Mouse (Mus musculus) natural killer cell, adult 2 months (primary cell): ENCODE data around the gene Metrn.

Experiments used
- DNase-seq, 2 experiments: peaks; one replicate each; pipeline ENCODE4 v3.0.0; 2022; ENCODE audit warnings: low spot score in 2 of 2

Gene Metrn

GRCm38 (mm10) chr17:25796951-25797369, at the start of gene Metrn:
Metrn (minus strand) TSS chr17:25797136.
- DNase-seq, result peak; percentile 69 to 75

GRCm38 (mm10) chr17:25844396-25844901, 47.5 kb upstream of the Metrn start, which contains the start of gene Rhot2:
Rhot2 (minus strand) TSS chr17:25844851.
- DNase-seq, result peak; percentile 90 to 92

- DNase-seq, result no peak
Measured at GRCm38 (mm10) chr17:25843636-25844395, 46.9 kb upstream of the Metrn start.

GRCm38 (mm10) chr17:25843122-25843521, 46.2 kb upstream of the Metrn start:
- DNase-seq, result no peak

GRCm38 (mm10) chr17:25842509-25842908, 45.6 kb upstream of the Metrn start:
- no peak for DNase-seq

GRCm38 (mm10) chr17:25841117-25841880, 44.4 kb upstream of the Metrn start, which contains the start of gene Gm20683:
Gm20683 (minus strand) TSS chr17:25841763.
- no peak for DNase-seq

- DNase-seq, result no peak
Measured at GRCm38 (mm10) chr17:25840519-25840918, 43.6 kb upstream of the Metrn start.

GRCm38 (mm10) chr17:25839455-25840235, 42.7 kb upstream of the Metrn start:
- DNase-seq, result no peak

GRCm38 (mm10) chr17:25838904-25839303, 42.0 kb upstream of the Metrn start:
- no peak for DNase-seq

GRCm38 (mm10) chr17:25837533-25837932, 40.6 kb upstream of the Metrn start:
- peak; percentile 38 to 60 for DNase-seq

- peak; percentile 42 to 45 for DNase-seq
Measured at GRCm38 (mm10) chr17:25837076-25837410, 40.1 kb upstream of the Metrn start, which contains the start of gene Rhbdl1. Rhbdl1 (minus strand) TSS chr17:25837295.

- no peak for DNase-seq
Measured at GRCm38 (mm10) chr17:25836397-25837075, 39.6 kb upstream of the Metrn start.

GRCm38 (mm10) chr17:25835816-25836215, 38.9 kb upstream of the Metrn start:
- no peak for DNase-seq

- DNase-seq, result no peak
Measured at GRCm38 (mm10) chr17:25835301-25835700, 38.4 kb upstream of the Metrn start.

- no peak for DNase-seq
Measured at GRCm38 (mm10) chr17:25834595-25835222, 37.8 kb upstream of the Metrn start.

- DNase-seq, result no peak
Measured at GRCm38 (mm10) chr17:25833961-25834594, 37.1 kb upstream of the Metrn start.

GRCm38 (mm10) chr17:25833291-25833663, 36.3 kb upstream of the Metrn start, which contains the start of gene Stub1:
Stub1 (minus strand) TSS chr17:25833404.
- DNase-seq, result no peak

- DNase-seq, result peak; percentile 98 to 99
Measured at GRCm38 (mm10) chr17:25832436-25833290, 35.7 kb upstream of the Metrn start.
